Mouse (Mus musculus): ENCODE measurements around the gene Hist3h2ba. TPM values are rescaled to one million over a fixed set of nuclear protein-coding genes. Genes with fewer than 3 reads are reported as not detected.

Gene Hist3h2ba
- polyA plus RNA-seq (2012; ENCODE audit: insufficient read depth, insufficient read length, missing spikeins): 1.4 TPM in 1 of 2 replicates, not detected in the other

DNA sequence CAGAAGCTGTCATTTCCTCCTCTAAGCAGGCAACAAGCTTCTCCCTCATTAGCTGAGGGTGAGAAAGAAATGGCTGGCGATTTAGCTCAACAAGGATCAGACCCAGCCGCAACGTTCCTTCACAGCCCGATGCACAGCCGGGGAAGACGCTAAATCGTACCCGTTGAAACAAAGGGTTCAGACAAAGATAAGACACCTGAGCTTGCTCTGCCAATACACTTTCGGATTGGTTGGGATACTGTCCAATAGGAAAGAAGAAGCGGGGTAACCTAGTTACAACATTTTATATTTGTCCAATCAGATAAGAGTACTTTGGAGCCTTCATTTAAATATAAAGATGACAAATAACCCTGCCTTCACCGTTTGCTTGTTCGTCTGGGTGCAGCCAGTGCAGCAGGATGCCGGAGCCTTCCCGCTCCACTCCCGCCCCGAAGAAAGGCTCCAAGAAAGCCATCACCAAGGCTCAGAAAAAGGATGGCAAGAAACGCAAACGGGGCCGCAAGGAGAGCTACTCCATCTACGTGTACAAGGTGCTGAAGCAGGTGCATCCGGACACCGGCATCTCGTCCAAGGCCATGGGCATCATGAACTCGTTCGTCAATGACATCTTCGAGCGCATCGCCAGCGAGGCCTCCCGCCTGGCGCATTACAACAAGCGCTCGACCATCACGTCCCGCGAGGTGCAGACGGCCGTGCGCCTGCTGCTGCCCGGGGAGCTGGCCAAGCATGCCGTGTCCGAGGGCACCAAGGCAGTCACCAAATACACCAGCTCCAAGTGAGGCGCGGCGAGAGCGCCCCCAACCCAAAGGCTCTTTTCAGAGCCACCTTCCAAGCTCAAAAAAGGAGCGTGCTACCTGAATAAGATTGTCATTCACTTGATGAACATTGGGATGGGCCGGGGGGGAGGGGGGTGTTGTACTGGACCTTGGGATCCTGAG, at the start of gene Hist3h2ba:
Gene Hist3h2ba (plus strand): TSS at position 379 of the 938 bp plus-strand sequence.
- Histone ChIP-seq H3K4me3 (ENCODE audit: insufficient read depth, low read length) (peak within 1 kb of the TSS; percentile 23), H3K27ac (ENCODE audit: insufficient read depth, low read depth, low read length) (no peak within 1 kb of the TSS), H3K4me1 (ENCODE audit: control insufficient read depth, insufficient read depth, low read length) (peaks cover 8% of the 10 kb centered on the region)
- no peak for TF ChIP-seq CTCF (IDR thresholded peaks at IDR 0.05; ENCODE audit: low read depth, low read length)
- TF ChIP-seq POLR2A (IDR thresholded peaks at IDR 0.05; ENCODE audit: borderline replicate concordance, low read depth, low read length): no peak

- TF ChIP-seq CTCF (IDR thresholded peaks at IDR 0.05; ENCODE audit: low read depth, low read length) (no peak), POLR2A (IDR thresholded peaks at IDR 0.05; ENCODE audit: borderline replicate concordance, low read depth, low read length) (no peak)
Observed at GRCm38 (mm10) chr11:58901080-58901479, 47.6 kb upstream of the Hist3h2ba start.

GRCm38 (mm10) chr11:58903511-58904409, 45.0 kb upstream of the Hist3h2ba start, which contains the start of gene Zfp39:
Zfp39 (minus strand) TSS chr11:58904225.
- Histone ChIP-seq H3K4me3 (ENCODE audit: insufficient read depth, low read length) (peak within 1 kb of the TSS; percentile 96), H3K4me1 (ENCODE audit: control insufficient read depth, insufficient read depth, low read length) (peaks cover 4% of the 10 kb centered on the region), H3K27ac (ENCODE audit: insufficient read depth, low read depth, low read length) (peak within 1 kb of the TSS; percentile 47)
- TF ChIP-seq CTCF (IDR thresholded peaks at IDR 0.05; ENCODE audit: low read depth, low read length) (no peak), POLR2A (IDR thresholded peaks at IDR 0.05; ENCODE audit: borderline replicate concordance, low read depth, low read length) (no peak)

More at GRCm38 (mm10) chr11:58901080-58901479, 47.6 kb upstream of the Hist3h2ba start:
- Histone ChIP-seq H3K27ac (ENCODE audit: insufficient read depth, low read depth, low read length) (no peak overlapping the region), H3K4me1 (ENCODE audit: control insufficient read depth, insufficient read depth, low read length) (peaks cover 4% of the 10 kb centered on the region), H3K4me3 (ENCODE audit: insufficient read depth, low read length) (no peak overlapping the region)

DNA sequence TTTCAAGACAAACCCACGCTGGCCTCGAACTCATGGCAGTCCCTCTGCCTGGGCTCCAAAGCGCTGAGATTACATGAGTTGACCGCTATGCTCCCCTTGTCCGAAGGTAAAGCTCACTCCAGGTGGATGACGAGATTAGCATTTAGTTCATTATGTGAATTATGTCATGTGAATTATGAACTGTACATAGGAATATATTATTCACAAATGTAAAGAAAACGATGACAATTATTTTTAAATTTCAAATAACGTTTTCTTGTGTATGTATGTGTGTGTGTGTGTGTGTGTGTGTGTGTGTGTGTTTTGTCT, 44.4 kb upstream of the Hist3h2ba start:
- Histone ChIP-seq H3K4me1 (ENCODE audit: control insufficient read depth, insufficient read depth, low read length) (peaks cover 4% of the 10 kb centered on the region), H3K27ac (ENCODE audit: insufficient read depth, low read depth, low read length) (0 out of 2 replicates have a peak overlapping the region, but pooled peaks have one; percentile 47), H3K4me3 (ENCODE audit: insufficient read depth, low read length) (peak overlapping the region; percentile 72)
- no peak for TF ChIP-seq POLR2A (IDR thresholded peaks at IDR 0.05; ENCODE audit: borderline replicate concordance, low read depth, low read length)
- no peak for TF ChIP-seq CTCF (IDR thresholded peaks at IDR 0.05; ENCODE audit: low read depth, low read length)

DNA sequence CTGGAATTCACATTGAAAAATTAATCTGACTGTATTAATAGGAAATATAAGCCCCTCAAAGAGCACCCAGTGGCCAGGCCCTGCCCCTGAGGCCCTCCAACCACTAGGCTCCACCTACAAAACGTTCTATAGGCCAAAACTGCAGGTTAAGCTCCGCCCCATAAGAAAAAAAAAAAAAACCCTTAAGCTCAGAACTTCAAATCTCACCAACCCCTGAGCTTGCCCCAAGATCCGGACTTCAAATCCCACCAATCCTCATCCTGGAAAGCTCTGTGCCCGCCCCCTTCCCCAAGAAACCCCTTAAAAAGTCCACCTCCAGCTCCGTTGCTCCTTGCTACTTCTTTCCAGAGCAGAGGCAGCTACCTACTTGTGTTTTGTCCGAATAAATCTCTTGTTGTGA, 43.9 kb upstream of the Hist3h2ba start:
- H3K4me3 ChIP-seq (ENCODE audit: insufficient read depth, low read length): no peak overlapping the region
- H3K27ac ChIP-seq (ENCODE audit: insufficient read depth, low read depth, low read length): no peak overlapping the region
- H3K4me1 ChIP-seq (ENCODE audit: control insufficient read depth, insufficient read depth, low read length): peaks cover 4% of the 10 kb centered on the region
- TF ChIP-seq CTCF (IDR thresholded peaks at IDR 0.05; ENCODE audit: low read depth, low read length): no peak
- no peak for TF ChIP-seq POLR2A (IDR thresholded peaks at IDR 0.05; ENCODE audit: borderline replicate concordance, low read depth, low read length)

DNA sequence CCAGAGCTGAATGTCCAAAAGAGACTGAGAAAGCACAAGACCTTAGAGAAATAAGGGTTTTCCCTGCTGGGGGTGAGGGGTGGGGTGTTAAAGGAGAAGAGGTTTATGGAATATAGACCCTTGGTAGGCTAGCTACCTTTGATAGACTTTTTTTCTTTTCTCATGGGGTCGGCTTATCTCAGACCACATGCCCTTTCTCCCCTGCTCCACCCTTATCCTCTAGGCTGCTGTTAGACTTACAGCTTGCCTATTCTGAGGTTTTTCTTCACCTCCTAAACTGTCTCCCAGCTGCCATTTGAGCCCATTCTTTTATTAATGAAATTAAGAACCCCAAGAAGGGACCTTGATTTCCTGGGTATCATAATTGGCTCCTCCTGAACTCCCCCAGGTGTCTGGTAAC, 34.9 kb upstream of the Hist3h2ba start:
- TF ChIP-seq POLR2A (IDR thresholded peaks at IDR 0.05; ENCODE audit: borderline replicate concordance, low read depth, low read length) (no peak), CTCF (IDR thresholded peaks at IDR 0.05; ENCODE audit: low read depth, low read length) (no peak)

DNA sequence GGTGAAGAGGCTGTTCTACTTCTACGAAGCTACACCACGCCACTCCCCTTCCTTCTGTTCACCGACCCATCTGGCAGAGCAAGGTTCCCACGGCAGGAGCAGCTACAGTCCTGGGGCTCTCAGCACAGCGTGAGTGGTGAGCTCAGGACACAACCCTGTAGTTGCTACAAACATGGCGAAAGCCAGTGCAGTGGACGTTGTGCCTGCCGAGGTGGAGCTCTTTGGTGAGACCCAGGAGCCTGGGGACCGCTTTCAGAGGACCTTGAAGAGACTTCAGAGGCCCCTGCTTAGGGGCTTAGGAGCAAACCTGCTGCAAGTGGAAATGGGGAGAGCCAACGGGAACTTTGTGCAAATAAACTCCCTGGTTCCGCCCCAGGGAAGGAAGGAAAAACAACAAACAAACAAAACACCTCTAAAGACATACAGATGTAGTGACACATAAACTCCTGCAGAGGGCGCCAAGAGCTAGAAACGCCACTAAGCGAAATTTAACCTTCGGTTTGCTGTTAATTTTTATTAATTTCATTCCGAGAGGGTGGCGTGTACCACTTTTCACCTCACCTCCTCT, 34.2 kb upstream of the Hist3h2ba start:
- H3K4me1 ChIP-seq (ENCODE audit: control insufficient read depth, insufficient read depth, low read length): peaks cover 6% of the 10 kb centered on the region; the same call in 1 of the 2 replicates
- H3K4me3 ChIP-seq (ENCODE audit: insufficient read depth, low read length): peak overlapping the region; percentile 40
- H3K27ac ChIP-seq (ENCODE audit: insufficient read depth, low read depth, low read length): no peak overlapping the region
- TF ChIP-seq CTCF (IDR thresholded peaks at IDR 0.05; ENCODE audit: low read depth, low read length): peak; percentile 47; the same call in 1 of the 2 replicates
- TF ChIP-seq POLR2A (IDR thresholded peaks at IDR 0.05; ENCODE audit: borderline replicate concordance, low read depth, low read length): no peak

More for the DNA sequence above, 34.9 kb upstream of the Hist3h2ba start:
- Histone ChIP-seq H3K4me1 (ENCODE audit: control insufficient read depth, insufficient read depth, low read length) (0 out of 2 replicates have a peak, but pooled peaks cover 2% of the 10 kb centered on the region), H3K4me3 (ENCODE audit: insufficient read depth, low read length) (no peak overlapping the region), H3K27ac (ENCODE audit: insufficient read depth, low read depth, low read length) (no peak overlapping the region)

DNA sequence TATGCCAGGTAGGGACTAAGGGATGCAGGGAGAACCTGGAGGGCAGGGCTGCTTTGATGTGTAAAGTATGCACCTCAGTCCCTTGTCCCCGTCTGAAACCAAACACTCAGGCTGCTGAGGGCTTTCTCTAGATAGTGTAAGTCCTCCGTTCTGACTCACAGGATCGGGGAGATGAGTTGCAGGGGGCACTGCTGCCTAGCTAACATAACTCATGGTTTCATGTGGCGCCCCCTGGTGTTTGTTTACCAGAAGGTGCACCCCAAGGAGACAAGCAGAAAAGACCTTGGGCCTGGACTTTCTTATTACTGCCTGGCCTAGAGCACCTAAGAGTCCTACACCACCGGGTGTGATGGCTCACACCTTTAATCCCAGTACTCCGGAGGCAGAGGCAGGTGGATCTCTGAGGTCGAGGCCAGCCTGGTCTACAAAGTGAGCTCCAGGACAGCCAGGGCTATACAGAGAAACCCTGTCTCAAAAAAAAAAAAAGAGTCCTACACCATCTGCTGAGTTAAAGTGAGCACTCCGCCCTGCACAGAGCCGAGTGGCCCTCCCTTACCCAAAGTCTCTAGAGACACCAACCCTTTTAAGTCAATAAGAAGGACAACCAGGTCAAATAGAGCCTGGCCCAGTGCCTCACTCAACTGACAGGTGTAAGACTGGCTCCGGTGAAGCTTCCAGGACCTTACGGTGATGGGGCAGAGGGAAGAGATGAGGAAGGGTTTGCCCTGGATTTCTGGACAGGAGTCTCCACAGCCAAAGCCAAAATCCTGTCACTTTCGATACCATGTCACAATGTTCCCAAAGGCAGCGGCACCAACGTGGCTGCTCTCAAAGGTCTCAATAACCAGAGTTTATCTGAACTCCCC, 31.6 kb upstream of the Hist3h2ba start:
- Histone ChIP-seq H3K4me3 (ENCODE audit: insufficient read depth, low read length) (no peak overlapping the region), H3K27ac (ENCODE audit: insufficient read depth, low read depth, low read length) (no peak overlapping the region), H3K4me1 (ENCODE audit: control insufficient read depth, insufficient read depth, low read length) (peaks cover 6% of the 10 kb centered on the region; the same call in 1 of the 2 replicates)
- TF ChIP-seq POLR2A (IDR thresholded peaks at IDR 0.05; ENCODE audit: borderline replicate concordance, low read depth, low read length) (no peak), CTCF (IDR thresholded peaks at IDR 0.05; ENCODE audit: low read depth, low read length) (peak; percentile 68)
